Mouse (Mus musculus): ENCODE results near the gene B4galt3.

- TF ChIP-seq CTCF (IDR thresholded peaks at IDR 0.05; ENCODE audit: borderline replicate concordance, insufficient read depth, low read length) (no peak), POLR2A (IDR thresholded peaks at IDR 0.05; ENCODE audit: low read depth, low read length) (no peak)
Measured at GRCm38 (mm10) chr1:171286517-171286916, 16.4 kb downstream of the B4galt3 start.
